Mouse (Mus musculus): ENCODE results near the gene Cdc20b. TPM values are rescaled to one million over a fixed set of nuclear protein-coding genes. Genes with fewer than 3 reads are reported as not detected.

Gene Cdc20b
- total and polyA plus RNA-seq, 2 experiments from 2014 or later, result 0.60 to 2.4 TPM

- TF ChIP-seq CTCF (IDR thresholded peaks at IDR 0.05; ENCODE audit: low read depth), result no peak
- H3K4me2 ChIP-seq (ENCODE audit: low read depth, low read length), result no peak overlapping the region
- H3K4me1 ChIP-seq (ENCODE audit: insufficient read depth, low read length), result no peaks in the 10 kb centered on the region
- 73% methylated on average over 8 of the region's 8 CpGs for WGBS
- ATAC-seq, result no peak
- no peaks in the 10 kb centered on the region for H3K36me3 ChIP-seq (ENCODE audit: insufficient read depth, low read length)
- H3K9me3 ChIP-seq (ENCODE audit: low read length), result no peaks in the 10 kb centered on the region
- no peaks in the 10 kb centered on the region for H3K27me3 ChIP-seq (ENCODE audit: insufficient read depth, low read length)
- H3K4me3 ChIP-seq (ENCODE audit: low read length), result no peak overlapping the region
- no peak for DNase-seq (ENCODE audit: low spot score)
- no peak overlapping the region for H3K9ac ChIP-seq (replicated peaks; ENCODE audit: low read length)
- no peak overlapping the region for H3K27ac ChIP-seq
Measured at GRCm38 (mm10) chr13:113022467-113022866, 12.4 kb upstream of the Cdc20b start.

DNA sequence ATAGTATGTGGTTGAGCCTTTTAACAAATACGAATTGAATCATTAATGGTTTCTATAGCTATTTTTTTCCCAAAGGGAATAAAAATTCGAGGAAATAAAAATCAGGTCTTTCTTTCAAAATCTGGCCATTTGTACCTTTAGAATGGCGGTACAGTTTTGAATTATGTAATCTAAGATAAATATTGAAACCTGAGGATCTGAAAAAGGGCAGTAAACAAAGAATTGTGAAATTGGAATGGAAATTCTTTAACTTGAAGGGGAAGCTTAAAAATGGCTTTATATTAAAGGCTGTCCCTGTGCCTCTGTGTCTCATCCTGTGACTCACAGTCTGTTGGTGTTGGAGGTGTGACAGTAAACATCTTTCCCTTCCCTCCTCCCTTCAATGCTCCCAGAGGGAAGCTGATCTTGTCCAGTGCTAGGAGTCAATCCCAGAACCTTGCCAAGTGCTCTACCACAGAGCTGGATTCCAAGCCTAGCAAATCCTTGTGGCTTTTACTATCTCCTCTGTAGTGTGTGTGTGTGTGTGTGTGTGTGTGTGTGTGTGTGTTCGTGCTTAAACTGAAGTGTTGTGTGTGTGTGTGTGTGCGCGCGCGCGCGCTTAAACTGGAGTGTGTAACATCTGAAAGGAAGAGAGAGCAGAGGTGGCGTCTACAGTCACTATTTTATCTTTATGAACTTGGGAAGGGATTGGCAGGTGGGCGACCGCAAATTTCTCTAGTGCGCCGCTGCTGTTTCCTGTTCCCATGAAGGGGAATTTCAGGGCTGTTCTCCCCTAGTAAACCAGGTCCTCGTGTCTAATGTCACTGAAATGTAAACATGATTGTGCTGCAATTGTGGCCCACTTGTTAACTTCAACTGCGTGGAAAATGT is 11.4 kb upstream of the Cdc20b start:
- no peaks in the 10 kb centered on the region for H3K27me3 ChIP-seq (ENCODE audit: insufficient read depth, low read length)
- H3K4me2 ChIP-seq (ENCODE audit: low read depth, low read length), result no peak overlapping the region
- ATAC-seq (no peak), DNase-seq (ENCODE audit: low spot score) (no peak)
- no peaks in the 10 kb centered on the region for H3K4me1 ChIP-seq (ENCODE audit: insufficient read depth, low read length)
- 86% methylated on average over 17 of the region's 17 CpGs for WGBS
- no peak for TF ChIP-seq CTCF (IDR thresholded peaks at IDR 0.05; ENCODE audit: low read depth)
- no peaks in the 10 kb centered on the region for H3K36me3 ChIP-seq (ENCODE audit: insufficient read depth, low read length)
- no peak overlapping the region for H3K9ac ChIP-seq (replicated peaks; ENCODE audit: low read length)
- H3K27ac ChIP-seq, result no peak overlapping the region
- H3K9me3 ChIP-seq (ENCODE audit: low read length), result no peaks in the 10 kb centered on the region
- no peak overlapping the region for H3K4me3 ChIP-seq (ENCODE audit: low read length)

GRCm38 (mm10) chr13:113031351-113031750 is 3.6 kb upstream of the Cdc20b start:
- H3K4me2 ChIP-seq (ENCODE audit: low read depth, low read length), result peak overlapping the region; percentile 87
- H3K27ac ChIP-seq, result no peak overlapping the region
- no peak for TF ChIP-seq CTCF (IDR thresholded peaks at IDR 0.05; ENCODE audit: low read depth)
- H3K4me3 ChIP-seq (ENCODE audit: low read length), result peak overlapping the region; percentile 59
- WGBS, result under 1% methylated on average over 7 of the region's 7 CpGs
- DNase-seq (ENCODE audit: low spot score), result no peak
- peak overlapping the region; percentile 63; the same call in 1 of the 2 replicates for H3K9ac ChIP-seq (replicated peaks; ENCODE audit: low read length)
- no peaks in the 10 kb centered on the region for H3K36me3 ChIP-seq (ENCODE audit: insufficient read depth, low read length)
- H3K27me3 ChIP-seq (ENCODE audit: insufficient read depth, low read length), result no peaks in the 10 kb centered on the region
- peak; percentile 18; the same call in 1 of the 2 replicates for ATAC-seq
- H3K4me1 ChIP-seq (ENCODE audit: insufficient read depth, low read length), result 0 out of 2 replicates have a peak, but pooled peaks cover 7% of the 10 kb centered on the region
- H3K9me3 ChIP-seq (ENCODE audit: low read length), result no peaks in the 10 kb centered on the region

DNA sequence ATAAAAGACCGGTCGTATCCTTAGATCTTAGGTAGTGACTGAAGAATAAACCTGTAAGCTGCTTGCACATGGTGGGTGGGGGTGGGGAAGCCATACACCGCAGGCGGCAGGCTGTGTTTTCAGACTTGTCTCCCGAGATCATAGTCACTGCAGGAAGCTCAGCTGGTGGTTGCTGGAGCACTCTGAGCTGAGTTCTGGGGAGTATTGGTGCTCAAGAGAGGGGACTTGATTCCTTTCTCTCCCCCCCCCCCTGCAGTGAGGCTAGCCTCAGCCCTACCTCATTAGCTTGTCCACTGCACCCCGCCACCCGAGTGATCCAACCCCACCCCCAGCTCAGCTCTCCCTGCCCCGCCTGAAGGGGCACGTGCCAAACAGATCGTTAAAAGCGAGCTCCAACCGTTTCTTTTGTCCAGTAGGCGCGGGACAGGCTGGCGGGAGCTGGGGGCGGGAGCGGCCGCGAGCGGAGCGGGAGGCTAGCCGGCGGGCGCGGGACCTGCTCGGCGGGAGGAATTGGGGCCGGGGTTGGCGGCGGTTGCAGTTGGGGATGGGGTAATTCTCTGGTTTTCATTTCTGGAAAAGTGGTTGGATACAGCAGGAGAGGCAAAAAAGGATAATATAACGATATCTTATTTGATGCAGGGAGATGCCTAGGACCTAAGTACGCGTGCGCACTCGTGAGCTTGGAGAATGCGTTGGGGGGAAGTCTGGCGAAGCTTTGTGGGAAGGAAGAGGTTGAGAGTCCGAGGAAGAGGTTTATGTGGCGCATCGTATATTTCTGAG is 2.9 kb upstream of the Cdc20b start:
- H3K27me3 ChIP-seq (ENCODE audit: insufficient read depth, low read length), result no peaks in the 10 kb centered on the region
- WGBS, result under 1% methylated on average over 40 of the region's 40 CpGs
- 0 out of 2 replicates have a peak, but pooled peaks cover 7% of the 10 kb centered on the region for H3K4me1 ChIP-seq (ENCODE audit: insufficient read depth, low read length)
- H3K9me3 ChIP-seq (ENCODE audit: low read length), result no peaks in the 10 kb centered on the region
- peak overlapping the region; percentile 87 for H3K4me2 ChIP-seq (ENCODE audit: low read depth, low read length)
- ATAC-seq, result peak; percentile 70
- no peaks in the 10 kb centered on the region for H3K36me3 ChIP-seq (ENCODE audit: insufficient read depth, low read length)
- peak overlapping the region; percentile 65 for H3K27ac ChIP-seq
- H3K9ac ChIP-seq (replicated peaks; ENCODE audit: low read length), result peak overlapping the region; percentile 63
- peak; percentile 81 for DNase-seq (ENCODE audit: low spot score)
- TF ChIP-seq CTCF (IDR thresholded peaks at IDR 0.05; ENCODE audit: low read depth), result no peak
- H3K4me3 ChIP-seq (ENCODE audit: low read length), result peak overlapping the region; percentile 59

DNA sequence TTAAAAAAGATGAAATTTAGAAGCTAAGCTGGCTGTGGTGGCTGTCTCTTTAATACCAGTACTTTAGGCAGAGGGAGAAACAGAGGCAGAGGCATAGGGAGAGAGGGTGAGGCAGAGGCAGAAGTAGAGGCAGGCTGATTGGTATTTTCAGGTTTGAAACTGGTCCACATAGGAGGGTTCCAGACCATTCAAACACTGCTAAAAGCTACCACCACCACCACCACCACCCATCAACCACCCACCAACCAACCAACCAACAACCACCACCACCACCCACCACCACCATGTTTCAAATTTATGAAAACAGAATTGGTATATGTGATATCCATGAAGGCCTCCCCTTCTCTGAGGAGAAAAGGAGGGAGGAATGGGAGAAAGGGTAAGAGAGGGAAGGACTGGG is 2.1 kb upstream of the Cdc20b start:
- no peaks in the 10 kb centered on the region for H3K27me3 ChIP-seq (ENCODE audit: insufficient read depth, low read length)
- DNase-seq (ENCODE audit: low spot score) (no peak), ATAC-seq (no peak)
- no peak overlapping the region for H3K9ac ChIP-seq (replicated peaks; ENCODE audit: low read length)
- H3K9me3 ChIP-seq (ENCODE audit: low read length), result no peaks in the 10 kb centered on the region
- no peak overlapping the region for H3K4me2 ChIP-seq (ENCODE audit: low read depth, low read length)
- no peaks in the 10 kb centered on the region for H3K36me3 ChIP-seq (ENCODE audit: insufficient read depth, low read length)
- no peak overlapping the region for H3K4me3 ChIP-seq (ENCODE audit: low read length)
- H3K27ac ChIP-seq, result no peak overlapping the region
- 0 out of 2 replicates have a peak, but pooled peaks cover 7% of the 10 kb centered on the region for H3K4me1 ChIP-seq (ENCODE audit: insufficient read depth, low read length)
- TF ChIP-seq CTCF (IDR thresholded peaks at IDR 0.05; ENCODE audit: low read depth), result no peak

- WGBS, result 3% methylated on average over 11 of the region's 11 CpGs
- no peaks in the 10 kb centered on the region for H3K36me3 ChIP-seq (ENCODE audit: insufficient read depth, low read length)
- no peaks in the 10 kb centered on the region for H3K9me3 ChIP-seq (ENCODE audit: low read length)
- peak overlapping the region; percentile 85 for H3K4me2 ChIP-seq (ENCODE audit: low read depth, low read length)
- H3K4me3 ChIP-seq (ENCODE audit: low read length), result peak overlapping the region; percentile 48
- H3K27me3 ChIP-seq (ENCODE audit: insufficient read depth, low read length), result no peaks in the 10 kb centered on the region
- 0 out of 2 replicates have a peak, but pooled peaks cover 7% of the 10 kb centered on the region for H3K4me1 ChIP-seq (ENCODE audit: insufficient read depth, low read length)
- no peak for TF ChIP-seq CTCF (IDR thresholded peaks at IDR 0.05; ENCODE audit: low read depth)
- H3K9ac ChIP-seq (replicated peaks; ENCODE audit: low read length), result peak overlapping the region; percentile 47; the same call in 1 of the 2 replicates
- H3K27ac ChIP-seq, result no peak overlapping the region
- no peak for ATAC-seq
- DNase-seq (ENCODE audit: low spot score), result peak; percentile 57
Measured at GRCm38 (mm10) chr13:113034271-113034886, 532 bp upstream of the Cdc20b start.

Data from hindbrain, postnatal 0 days (tissue).